Mouse (Mus musculus) liver, adult (tissue): ENCODE measurements at regions not wholly inside any gene's neighbourhood (a gene's known extent, or its start where the extent isn't known, plus 50 kb on each side); places are given as distances from the start of the nearest gene placed in this dataset.

Experiments
- GATA4 ChIP-seq: IDR thresholded peaks from 2 replicates; pipeline ENCODE4 v1.6.1; 2014; ENCODE audit warnings: mild to moderate bottlenecking, low read length; ENCODE audit not compliant: insufficient replicate concordance

DNA sequence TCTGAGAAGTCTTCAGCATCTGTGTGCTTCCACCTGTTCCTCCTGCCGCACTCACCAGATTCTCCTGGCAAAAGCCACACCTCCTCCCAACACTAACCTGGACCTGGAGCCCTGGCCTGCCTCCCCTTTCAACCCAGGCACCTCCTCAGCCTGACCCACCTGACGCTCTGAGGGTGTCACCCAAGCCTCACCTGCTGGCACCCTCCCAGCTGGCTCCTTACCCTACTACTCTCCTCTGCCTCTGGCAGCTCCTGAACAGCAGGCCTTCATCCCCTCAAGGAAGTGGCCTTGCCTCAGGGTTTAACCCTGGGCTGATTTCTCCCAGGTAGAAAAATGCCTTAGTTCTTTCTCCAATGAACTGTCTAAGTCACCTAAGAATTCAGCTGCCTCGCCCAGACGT lies 973.5 kb downstream of the 4930447A16Rik start:
- TF ChIP-seq GATA4: no peak

DNA sequence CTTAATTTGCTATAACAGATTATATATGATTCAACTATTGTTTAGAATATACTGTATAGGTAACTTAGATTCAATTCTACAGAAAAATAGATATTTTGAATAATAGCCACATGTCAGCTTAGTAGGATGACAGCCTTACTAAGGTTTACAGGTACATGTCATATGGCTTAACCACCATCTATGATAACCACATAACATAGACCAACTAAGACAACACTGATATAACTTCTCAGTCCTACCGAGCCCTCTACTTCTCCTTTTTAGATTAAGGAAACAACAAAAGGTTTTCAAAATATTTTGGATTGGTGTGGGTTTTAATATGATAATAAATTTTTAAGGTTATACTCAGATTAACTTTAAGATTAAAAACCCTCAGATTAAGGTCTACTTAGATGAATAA lies 977.4 kb downstream of the 4930447A16Rik start:
- no peak for TF ChIP-seq GATA4

DNA sequence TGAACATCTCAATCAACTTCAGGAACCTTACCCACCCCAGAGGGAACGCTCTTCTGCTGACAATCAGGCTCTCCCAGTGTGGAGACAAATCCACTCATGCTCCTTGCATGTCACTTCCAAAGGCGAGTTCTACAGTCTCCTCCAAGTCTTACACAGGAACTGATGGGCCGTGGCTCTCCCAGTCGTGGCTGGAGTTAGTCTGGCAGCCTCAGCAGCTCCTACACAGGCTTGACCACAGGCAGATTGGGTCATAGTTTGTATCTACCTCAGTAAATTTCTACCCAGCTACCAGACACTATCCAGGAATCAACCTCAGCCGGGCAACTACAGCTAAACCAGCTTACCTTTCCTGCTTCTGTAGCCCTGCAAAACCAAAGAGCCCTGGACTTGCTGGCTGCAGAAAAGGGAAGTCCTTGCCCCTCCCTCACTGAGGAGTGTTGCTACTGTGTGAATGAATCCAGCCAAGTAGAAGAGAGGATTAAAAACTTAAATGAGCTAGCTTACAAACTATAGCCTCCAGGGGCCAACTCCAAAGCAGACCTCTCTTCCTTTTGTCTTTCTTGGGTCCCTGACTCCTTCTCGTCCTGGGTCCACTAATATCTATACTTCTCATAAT lies 978.5 kb downstream of the 4930447A16Rik start:
- no peak for TF ChIP-seq GATA4

DNA sequence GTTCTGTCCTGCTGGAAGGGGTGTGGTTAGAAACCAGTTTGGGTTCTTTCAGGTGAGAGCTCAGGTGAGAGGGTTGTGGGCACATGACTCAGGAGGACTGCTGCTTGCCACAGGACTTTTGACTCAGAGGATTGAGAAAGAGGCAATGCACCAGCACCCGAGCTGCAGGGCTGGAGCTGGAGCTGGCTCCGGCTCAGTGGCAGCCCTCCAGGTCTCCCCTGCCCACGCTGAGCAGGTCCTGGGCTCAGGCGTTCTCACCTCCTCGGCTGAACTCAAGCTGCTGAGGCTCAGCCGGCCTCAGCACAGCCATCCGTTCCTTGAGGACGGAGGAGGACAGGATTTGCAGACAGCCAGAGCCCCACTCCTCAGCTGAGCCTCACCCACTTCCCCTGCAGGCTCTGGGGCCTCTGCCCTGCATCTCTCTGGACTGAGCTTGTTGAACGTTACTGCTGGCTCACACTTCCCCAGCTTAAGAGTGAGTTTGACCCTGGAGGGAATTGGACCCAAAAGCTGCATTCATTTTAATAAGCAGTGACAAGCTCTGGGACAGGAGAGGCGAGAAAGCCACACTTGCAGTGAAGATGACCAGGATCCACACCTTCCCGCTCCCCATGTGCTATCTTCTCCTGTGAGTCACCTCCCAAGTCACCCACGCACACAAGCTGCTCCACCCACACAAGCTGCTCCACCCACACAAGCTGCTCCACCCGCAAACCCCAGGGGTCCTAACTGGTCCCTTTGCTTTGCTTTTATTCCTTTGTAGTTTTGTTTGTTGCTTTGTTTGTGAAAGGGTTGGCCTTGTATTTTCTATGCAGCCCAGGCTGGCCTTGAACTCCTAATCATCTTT lies 981.0 kb downstream of the 4930447A16Rik start:
- no peak for TF ChIP-seq GATA4

DNA sequence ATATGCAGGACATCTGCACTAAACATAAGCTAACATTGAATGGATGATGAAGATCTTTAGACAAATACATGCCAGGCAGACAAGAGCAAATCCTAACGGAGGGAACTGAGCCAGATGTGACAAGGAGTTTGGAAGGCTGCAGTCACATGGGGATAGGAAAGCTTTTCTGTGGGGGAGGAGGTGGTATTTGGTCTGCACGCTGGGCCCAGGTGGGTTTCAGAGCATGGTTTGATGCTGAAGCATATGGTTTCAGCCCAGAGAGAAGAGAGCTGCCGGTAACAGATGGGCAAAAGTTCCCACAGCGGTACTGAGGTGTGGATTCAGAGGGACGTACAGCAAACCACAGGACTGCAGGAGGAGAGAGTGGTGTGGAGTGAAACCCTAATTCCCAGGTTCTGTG lies 982.1 kb downstream of the 4930447A16Rik start:
- TF ChIP-seq GATA4: no peak

DNA sequence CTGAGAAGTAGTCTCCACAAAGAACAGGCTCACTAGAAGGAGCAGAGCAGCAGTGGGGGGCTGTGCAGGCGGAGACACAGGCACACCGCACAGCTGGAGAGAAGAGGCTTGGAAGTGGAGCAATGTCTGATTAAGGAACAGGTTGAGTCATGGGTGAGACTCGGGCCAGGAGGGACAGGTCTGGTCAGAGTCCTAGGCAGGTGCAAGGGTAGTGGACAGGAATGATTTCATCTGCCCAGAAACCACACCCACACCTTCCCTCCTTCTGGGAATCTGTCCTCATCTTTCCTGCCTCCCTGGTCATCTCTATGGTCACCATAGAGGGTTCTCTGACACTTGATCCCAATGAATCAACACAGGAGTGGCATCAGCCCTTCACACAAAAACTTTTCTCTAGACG lies 983.8 kb downstream of the 4930447A16Rik start:
- TF ChIP-seq GATA4: no peak

DNA sequence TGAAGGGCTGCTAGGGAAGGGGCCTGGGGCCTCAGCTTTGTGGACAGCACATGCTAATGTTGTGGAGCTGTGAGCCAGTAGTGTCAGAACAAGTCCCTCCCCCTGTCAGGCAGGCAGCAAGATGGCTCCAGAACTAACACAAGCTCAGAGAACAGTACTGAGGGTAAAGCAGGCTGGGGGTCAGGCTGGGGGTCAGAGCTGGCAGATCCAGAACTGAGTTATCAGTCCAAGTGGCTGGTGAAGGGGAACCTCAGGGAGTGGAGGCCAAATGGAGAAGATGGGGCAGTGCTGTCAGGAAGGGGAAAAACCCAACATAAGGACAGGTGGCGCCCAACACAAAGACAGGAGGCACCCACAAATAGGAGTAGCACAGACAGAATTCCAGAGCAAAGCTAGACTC lies 985.1 kb downstream of the 4930447A16Rik start:
- no peak for TF ChIP-seq GATA4

DNA sequence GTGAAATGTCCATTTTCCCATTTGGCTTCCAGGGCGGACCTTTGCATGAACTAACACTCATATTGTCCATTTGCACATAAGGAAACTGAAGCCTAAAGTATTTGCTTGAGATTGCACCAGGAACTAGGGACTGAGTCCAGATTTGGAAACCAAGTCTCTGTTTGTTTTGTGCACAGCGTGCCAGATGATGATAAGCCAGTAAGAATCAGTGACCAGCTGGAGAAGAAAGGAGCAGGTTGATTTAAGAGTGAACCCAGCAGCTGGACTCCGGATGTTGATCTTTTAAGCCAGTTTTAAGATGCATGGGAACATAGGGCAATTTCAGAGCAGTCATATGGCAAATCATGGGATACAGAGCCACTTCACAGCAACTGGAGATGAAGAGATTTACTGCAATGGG lies 987.1 kb downstream of the 4930447A16Rik start:
- TF ChIP-seq GATA4: peak; percentile 30; the same call in 1 of the 2 replicates

DNA sequence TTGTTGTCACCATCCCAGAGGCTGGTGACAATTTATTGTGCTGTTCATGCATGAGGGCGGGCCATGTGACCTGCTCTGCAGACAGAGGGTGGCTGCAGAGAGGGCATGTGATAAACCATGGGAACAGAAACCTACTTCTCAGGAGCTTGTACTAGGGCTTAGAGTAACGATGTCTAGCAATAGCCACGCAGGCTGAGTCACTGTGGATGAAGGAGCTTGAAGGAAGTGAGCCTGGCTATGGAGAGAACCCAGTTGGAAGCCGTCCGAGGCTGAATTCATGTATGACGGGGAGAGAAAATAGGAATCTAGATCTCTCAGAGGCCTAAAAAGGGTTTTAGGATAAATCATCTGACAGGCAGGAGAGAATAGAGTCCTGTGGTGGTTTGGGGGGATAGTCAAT lies 988.0 kb downstream of the 4930447A16Rik start:
- no peak for TF ChIP-seq GATA4

DNA sequence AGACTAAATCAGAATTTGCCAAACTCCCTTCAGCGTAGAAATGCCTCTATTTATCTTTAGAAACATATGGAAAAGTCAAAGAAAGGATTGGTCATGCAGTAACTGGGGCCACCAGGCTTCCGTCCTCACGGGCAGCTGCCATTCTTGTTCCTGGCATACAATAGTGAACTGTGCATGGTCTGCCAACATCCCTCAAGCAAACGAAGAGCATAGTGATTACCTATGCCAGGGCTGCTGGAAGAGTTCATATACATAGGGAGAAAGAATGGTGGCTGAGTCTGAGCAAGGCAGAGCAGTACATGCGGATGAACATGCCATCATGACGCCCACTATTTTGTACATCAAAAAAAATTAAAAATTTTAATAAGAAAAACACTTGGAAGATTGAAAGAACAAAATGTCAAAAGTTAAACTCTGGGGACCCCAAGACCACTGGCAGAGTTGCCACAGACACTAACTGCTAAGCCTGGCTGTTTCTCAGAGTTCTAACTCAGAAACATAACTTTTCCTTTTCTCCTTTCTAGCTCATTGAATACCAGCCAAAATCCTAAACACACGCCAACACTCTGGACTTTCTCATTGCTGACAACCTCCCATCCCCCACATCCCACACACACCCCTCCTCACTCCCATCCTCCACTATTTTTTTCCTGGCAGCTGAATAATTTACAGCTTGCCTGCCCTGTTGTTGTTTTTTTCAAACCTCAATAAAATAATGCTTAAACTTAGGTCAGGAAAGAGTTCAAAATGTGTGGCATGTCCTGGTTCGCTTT lies 989.1 kb downstream of the 4930447A16Rik start:
- no peak for TF ChIP-seq GATA4

DNA sequence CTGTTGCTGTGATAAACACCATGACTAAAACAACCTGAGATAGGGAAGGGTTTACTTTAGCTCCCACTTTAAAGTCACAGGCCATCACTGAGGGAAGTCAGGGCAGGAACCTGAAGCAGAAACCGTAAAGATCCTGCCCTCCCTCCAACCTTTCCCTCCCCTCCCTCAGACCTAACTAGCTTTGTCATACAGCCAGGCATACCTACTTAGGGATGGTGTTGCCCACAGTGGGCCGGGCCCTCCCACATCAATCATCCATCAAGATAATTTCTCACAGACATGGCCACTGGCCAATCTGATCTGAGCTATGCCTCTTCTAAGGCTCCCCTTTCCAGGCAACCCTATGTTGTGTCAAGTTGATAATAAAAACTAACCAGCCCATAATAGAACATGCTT lies 989.7 kb downstream of the 4930447A16Rik start:
- TF ChIP-seq GATA4: no peak

DNA sequence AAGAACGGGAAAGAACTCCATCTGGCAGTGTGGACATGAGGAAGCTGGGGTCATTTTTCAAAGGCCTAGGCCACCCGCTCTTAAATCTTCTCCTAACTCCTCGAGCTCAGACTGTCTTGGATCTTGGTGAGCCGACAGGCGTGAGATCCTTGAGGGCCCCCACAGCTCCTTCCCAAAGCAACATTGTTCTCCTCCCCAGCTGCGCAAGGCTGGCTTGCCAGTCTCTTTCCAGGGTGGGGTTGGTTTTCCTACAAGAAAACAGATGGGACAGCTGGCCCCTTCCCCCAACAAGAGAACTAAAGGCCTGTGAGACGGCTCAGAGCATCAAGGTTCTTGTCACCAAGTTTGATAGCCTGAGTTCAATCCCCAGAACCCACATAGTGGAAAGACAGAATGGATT lies 994.3 kb downstream of the 4930447A16Rik start:
- no peak for TF ChIP-seq GATA4

DNA sequence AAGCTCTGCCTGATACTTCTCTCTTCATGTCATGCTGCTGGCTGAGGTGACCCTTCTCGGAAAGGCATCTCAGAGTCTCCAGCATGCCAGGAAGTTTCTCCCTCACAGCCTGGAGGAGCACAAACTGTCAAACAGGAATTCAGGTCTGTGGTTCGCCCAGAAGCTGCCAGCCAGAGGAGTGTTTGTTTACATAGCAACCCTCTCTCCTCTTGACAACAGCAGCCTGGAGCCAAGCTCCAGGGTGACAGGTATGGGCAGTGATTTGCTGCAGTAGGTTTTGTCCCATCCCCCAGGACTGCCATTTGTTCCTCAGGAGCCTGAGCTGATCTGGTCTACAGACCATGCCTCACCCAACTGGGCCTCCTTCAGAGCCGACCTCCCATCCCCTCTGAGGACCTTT lies 995.4 kb downstream of the 4930447A16Rik start:
- no peak for TF ChIP-seq GATA4

DNA sequence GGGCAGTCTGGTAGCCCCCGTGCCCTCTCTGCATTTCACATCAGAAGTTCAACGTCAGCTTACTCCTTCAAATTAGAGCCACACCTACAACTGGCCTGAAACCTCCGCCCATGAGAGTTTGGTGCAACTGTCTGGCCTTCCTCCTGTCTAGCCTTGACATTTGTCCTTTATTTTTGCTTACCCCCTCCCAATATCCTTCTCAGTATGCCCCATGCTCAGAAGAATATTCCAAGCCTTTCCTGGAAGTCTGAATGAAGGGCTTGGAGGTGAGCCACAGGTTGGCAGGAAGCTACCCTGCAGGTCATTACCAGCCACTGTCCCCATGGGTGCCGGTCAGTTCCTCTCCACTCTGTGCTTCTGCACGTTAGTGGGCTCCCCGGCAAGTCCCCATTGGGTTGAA lies 997.4 kb downstream of the 4930447A16Rik start:
- TF ChIP-seq GATA4: no peak

DNA sequence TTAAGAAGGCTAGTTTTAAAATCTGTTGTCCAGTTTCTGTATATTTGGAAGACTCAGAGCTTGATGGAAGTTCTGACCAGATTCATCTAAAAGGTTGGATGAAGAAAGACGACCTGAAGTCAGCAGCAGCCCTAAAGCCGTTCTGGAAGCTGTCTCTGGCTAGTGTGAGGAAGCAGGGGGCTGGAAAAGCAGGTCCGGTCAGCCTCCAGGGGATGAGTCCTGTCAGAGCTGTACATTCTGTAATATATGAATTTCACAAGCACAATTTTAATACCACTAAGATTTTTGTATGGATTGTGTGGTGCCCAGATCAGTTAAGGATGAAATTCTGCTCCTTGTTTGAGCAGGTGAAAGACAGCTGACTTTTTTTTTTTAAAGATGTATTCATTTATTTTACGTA lies 1000.2 kb downstream of the 4930447A16Rik start:
- TF ChIP-seq GATA4: no peak

DNA sequence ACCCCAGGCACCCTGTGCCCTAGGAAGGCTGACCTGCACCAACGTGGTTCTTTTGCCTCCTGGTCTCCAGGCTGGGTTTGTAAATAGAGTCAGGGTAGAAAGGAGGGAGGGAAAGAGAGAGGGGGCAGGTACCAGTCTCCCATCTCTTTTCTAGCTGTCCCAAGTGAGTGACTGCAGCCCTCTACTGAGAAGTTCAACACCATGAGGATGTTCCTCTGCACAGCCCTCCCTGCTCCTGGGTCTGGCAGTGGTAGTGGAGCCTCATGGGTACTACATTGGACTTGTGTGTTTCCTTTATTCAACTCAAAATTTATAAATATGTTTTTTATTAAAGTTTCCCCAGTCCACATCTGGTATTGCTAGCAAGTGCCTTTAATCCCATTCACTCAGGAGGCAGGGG lies 1002.6 kb downstream of the 4930447A16Rik start:
- no peak for TF ChIP-seq GATA4
